Mouse (Mus musculus) spleen, postnatal 10 days (tissue): ENCODE results near the gene F7.

ENCODE experiments used
- DNase-seq, 2 experiments: peaks; one replicate each; pipeline ENCODE4 v3.0.0; 2021 to 2022; ENCODE audit warnings: low spot score in 2 of 2

The F7 gene

DNA sequence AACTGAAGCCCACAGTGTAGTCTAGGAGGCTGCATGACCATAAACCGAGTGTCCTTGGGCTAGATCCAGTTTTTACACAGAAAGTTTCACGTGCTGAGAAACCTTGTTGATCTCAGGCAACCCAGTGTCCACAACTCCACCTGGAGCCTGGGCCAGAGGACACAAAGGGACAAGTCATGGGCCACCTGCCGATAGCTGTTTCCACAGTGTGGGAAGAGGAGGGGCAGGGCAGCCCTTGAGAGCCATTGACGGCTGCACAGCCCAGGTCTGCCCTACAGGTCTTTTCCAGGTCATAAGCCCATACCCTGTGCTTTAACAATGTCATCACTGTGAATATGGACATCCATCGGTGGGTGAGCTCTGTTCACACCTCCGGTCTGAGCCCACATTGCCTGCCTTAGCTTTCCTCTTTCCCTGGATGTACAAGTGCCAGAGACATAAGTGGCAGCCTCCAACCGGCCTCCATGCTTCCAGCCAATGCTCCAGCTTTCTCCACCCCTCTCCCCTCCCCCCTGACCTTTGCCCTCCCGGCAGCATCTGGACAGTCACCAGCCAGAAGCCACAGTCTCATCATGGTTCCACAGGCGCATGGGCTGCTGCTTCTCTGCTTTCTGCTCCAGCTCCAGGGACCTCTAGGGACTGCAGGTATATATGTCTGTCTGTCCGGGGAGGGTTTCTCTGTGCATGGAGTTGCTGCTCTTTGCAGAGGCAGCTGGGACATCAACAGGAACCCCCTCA lies at the start of gene F7:
F7 (plus strand) TSS at position 548 of the 738 bp plus-strand sequence.
- peak in 1 of 2 experiments; percentile 33 for DNase-seq

DNA sequence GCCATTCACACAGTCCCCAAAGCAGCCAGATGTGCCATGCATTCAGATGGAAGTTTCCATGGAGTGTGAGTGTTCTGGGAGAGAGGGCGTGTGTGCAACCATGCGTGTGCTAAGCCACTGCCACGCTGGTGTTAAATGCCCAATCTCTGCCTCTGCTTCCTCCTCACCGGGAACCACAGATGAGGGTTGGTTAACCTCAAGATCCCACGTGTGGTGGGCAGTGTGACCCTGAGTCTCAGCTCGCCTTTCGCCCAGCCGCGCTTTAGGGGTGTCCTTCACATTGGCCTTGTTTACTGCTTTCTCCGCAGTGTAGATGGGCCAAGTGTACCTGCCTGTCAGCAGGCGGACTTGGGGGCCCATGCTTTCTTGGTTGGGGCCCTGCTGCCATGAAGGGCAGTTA lies 49.5 kb upstream of the F7 start:
- no peak for DNase-seq

DNA sequence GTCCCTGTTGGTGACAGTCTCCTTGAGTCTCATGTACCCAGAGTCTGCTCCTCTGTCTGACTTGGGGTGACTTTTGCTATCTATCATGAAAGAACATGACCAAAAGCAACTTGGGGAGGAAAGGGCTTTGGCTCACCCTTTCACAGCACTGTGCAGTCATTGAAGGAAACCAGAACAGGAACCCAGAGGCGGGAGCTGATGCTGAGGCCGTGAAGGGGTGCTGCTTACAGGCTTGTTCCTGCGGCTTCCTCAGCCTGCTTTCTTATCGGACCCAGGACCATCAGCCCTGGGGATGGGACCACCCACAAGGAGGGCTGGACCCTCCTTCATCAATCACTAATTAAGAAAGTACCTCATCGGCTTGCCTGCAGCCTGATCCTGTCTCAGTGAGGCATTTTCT lies 49.1 kb upstream of the F7 start:
- DNase-seq, result no peak

DNA sequence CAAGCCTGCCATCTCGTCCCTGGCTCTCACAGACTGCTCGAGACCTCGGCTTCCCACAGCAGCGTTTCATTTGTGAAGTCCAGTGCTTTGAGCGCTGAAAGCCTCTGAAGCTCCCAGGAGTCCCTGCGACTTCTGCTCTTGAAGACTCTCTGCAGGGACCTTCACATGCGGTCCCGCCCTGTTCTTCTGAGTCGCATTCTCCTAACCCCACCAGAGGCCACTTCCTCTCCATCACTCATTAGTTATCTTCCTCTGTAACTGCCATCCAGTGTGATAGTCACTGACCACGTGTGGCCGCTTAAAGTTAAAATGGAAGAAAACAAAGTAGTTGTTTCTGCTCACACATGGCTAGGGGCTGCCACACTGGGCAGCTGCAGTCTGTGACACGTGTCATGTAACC lies 48.5 kb upstream of the F7 start:
- no peak for DNase-seq

DNA sequence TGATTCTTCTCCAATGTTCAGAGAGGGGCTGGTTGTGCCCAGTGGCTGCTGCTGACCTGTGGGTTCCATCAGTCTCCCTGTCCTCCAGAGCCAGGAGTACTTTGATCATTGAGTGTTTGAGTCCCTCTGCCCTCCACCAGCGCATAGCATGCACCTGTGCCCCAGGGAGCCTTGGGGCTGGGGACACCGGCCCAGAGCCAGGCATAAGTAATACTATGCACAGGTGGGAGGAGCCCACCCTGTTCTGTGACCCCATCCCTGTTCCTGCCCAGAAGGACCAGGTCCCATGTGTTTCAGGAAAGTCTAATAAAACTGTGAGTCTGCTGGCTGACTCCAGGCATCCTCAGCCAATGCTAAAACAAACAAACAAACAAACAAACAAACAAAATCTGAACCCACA lies 47.5 kb upstream of the F7 start:
- no peak for DNase-seq

DNA sequence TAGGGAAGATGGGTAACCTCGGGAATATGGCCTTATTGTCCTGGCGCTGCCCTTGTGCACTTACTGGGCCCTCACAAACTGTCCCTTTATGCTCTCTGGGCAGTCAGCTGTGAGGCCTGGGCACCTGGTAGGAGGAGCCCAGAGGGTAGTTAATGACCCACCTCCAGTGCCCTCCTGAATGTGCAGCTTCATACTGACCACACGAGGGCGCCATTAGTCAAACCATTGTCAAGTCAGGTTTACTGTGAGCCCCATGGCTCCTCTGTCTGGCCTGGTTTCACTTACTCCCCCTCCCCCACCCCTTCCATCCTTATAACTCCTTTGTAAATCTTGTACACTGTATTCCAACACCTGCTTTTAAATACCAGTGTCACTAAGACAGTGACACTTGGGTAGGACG lies 47.1 kb upstream of the F7 start:
- DNase-seq, result peak; percentile 22 to 65

DNA sequence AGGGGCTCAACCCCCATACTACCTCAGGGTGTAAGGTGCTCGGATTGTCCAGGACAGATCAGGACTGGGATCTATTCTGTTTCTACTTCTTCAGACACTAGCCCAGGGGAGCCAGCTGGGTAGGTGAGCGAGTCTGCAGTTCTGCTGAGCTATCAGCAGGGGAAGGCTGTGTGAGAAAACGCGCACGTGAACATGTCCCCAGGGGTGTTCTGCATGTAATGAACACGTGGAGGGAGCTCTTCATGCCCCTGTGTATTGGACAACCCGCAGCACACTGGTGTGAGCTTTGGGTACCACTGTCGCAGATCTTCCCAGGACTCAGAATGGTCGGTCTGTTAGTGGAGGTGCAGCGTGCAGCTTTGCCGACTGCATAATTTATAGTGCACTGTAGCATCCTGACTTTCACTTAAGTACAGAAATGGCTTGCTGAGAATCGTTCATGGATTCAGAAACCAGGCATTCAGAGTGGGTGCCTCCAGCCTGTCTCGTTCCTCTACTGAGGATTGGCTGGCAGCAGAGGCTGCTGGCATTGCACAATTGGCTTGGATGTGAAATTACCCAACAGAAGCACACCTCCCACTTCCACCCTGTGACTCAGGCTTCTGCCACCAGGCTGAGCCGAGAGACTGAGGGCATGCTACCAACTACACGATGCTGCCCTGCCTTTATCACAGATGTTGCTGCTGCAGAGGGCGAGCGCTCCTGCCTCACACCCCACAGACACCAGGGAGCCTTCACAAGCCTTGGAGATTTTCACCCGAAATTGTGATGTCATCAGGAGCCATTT lies 42.0 kb upstream of the F7 start:
- DNase-seq, result no peak

DNA sequence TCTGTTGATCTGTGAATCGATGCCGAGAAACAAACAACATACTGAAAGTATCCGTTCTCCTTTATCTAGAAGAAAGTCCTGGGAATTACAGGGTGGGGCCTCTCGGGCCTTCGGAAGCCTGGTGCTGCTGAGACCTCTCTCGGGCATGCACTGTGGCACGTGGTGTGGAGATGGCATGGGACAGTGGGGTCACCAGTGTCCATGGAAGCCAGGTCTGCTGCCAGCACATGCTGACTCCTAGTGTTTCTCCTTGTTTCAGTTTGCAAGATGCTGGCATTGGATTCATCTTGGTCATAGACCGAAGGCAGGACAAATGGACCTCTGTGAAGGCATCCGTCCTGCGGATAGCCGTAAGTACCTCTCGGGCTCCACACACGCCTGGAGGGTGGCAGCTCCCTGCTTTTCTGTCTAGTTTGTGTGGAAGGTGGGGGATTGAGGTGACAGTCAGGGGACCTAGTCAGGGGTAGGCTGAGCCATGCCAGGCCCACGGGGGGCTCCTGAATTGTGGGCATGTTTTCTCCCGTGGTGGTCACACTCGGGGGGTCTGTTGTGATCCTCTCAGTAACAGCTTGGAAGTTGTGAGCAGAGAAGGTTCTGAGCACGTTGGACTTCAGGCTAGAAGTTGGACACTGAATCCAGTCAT lies 41.1 kb upstream of the F7 start:
- DNase-seq, result no peak

DNA sequence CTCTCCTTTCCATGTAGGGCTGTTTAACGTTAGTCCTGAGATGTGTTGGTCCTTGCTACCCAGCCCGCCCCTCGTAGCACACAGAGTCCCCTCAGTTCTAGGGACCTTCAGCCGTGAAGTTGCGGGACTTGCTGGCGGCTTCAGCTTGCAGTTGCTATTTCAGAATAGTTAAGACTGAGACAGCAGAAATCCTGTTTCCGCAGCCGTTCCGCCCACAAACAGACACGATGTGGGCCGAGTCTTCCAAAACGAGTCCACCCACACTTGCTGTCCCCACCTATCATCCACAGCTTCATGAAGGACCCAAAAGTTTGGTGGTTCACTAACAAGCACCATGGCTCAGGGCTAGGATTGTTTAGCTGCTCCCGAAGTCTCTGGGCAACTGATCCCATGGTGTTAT lies 40.6 kb upstream of the F7 start:
- no peak for DNase-seq

DNA sequence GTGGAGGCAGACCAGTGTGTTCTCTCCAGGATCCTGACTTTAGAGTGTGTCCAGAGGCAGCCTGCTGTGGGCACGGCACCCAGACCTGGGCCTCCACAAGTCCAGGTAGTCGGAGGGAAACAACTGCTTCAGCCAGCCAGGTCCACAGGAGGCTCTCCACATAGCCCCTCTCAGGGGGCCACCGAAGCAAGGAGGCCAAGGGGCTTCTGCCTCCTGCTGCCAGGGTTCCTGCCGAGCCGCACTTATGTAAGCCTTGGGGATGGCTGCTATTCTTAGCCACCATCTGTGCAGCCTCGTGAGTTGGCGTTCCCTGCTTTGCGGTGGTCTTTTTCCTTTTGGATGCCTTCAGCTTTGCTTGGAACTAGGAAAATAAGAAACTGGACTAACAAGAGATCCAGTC lies 38.3 kb upstream of the F7 start:
- no peak for DNase-seq

DNA sequence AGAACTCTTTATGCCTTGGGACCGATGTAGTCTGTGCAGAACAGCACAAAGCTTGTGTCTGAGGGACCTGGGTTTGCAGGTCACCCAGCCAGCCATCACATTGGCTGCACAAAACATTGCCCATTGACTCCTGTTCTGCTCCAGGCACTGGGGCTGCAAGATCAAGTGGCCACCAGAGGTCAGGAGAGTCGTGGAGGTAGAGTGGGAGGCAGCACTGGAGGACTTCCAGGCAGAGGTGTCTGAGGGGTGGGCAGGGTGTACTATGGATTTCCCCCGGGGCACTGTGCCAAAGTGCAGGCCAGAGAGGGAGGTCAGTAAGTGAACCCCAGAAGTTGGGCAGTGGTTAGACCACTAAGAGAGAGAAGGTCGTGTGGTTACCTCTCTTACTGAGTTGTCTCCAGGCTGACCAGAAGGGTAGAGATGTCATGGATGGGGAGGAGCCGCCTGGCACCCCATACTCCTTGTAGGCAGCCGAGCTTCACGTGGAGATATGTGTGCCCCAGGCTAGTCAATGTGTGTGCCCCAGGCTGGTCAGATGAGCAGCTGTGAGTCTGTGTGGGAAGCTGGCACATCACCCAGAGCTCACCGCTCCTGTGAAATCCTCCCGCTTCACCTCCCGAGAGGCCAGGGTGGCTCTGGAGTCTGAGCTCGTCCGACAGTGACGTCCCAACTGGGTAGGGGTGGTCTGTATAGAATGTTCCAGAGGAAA lies 37.0 kb upstream of the F7 start:
- DNase-seq, result no peak

DNA sequence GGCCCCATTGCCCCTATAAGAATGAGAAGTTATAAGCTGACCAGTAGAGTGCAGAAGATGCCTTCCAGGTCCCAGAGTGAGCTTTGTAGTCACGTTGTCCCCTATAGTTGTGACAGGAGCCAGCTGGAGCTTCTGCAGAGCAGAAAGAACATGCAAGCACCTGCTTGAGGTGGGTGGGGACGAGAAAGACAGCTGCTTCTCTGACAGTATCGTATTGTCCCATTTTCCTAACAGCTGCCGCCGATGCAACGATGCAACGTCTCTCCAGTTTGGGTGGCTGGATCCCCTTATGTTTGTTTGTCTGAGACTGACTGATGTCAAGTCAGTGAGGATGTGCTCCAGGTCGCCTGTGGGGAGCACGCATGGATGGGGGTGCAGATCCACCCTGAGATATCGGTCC lies 34.4 kb upstream of the F7 start:
- no peak for DNase-seq

DNA sequence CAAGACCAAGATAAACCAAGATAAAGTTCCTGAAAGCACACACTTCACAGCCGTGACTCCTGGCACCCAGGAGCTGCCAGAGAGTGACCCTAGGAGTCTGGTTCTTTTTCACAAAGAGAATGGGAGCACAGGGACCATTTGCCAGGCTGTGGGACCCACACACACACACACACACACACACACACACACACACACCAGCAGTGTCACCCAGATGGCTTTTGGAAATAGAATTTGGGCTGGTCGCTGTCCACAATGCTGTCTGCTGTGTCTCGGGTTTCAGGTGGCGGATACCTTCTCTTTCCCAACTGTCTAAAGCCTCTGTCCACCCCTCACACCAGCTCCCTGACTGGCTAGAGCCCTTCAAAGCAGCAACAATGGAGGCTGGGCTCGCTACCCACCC lies 31.4 kb upstream of the F7 start:
- no peak for DNase-seq

DNA sequence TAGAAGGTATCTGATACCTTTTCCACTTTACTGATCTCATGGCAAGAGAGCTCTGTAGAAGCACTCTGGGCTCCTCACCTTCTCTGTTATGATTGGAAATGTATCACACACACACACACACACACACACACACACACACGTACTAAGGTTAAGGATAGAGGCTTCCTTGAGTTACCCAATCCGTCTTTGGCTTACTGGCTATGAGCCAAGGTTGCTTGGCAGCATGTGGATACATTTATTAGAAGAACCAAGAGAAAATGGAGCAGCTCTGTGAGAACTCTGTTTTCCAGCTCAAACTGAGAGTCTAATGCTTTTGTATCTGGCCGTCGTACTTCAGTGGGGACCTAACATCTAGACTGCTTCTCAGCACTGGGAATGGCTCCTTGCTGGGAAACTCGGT lies 30.4 kb upstream of the F7 start:
- DNase-seq, result no peak

DNA sequence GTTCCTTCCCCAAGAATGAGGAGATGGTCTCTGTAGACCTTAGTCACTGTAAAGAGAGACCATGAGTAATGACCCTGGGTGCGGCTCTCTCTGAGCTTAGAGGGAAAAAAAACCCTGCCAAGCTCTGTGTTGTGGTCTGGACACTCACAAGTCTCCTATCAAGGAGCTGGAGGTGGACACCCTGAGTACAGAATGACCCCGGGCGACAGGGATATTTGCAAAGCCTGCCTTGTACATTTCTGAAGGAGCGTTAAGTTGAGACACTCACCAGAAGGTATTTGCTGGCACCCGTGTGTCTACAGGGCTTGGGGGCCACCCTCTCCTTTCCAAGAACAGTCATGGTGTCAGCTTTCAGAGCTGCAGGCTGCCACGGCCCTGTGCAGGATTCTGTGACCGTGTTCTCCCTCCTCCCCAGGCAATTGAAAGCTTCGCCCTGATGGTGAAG lies 29.0 kb upstream of the F7 start:
- no peak for DNase-seq

DNA sequence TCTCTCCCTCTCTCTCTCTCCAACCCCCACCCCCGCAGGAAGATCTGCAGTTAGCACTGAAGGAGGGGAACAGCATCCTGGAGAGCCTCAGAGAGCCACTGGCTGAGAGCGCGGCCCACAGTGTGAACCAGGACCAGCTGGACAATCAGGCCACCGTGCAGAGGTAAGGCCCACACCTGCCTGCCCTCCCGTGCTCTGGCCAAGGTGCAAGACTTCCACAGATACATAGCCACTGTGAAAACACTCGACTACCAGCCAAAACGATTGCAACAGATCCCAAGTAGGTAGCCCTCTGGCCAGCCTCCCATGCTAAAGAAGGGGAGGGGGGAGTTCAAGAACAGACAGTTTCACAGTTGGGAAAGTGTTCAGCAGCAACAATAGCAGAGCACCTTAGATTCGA lies 27.5 kb upstream of the F7 start:
- no peak for DNase-seq

DNA sequence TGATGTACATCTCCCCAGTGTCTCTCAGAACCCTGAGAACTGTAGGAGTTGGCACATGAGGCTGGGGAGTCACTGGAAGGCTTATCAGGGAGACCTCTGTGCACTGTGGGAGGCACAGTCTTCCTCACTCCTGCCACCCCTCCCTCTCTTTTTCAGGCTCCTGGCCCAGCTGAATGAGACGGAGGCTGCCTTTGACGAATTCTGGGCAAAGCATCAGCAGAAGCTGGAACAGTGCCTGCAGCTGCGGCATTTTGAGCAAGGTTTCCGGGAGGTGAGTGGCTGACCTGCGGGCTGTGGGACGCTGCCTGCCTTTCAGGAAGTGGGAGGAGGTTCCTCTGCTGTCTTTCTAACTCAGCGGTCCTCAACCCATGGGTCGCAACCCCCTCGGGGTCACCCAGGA lies 26.0 kb upstream of the F7 start:
- no peak for DNase-seq

DNA sequence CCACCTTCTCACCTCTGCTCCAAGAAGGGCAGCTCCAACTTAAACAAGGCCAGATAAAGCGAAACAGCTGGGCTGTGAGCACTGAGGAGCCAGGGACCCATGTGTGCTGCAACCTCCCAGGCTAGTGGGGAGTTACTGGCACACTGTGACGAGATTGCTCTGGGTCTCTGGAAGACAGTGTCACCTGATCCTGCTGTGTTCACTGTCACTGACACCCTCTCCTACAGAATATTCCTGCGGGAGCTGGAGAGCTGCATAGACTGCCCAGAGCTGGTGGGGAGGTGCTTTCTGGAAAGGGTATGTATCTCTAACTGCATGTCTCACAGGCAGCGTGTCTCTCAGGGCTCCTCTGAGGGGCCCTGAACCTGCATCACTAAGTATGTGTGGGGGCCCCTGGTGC lies 18.4 kb upstream of the F7 start:
- no peak for DNase-seq

DNA sequence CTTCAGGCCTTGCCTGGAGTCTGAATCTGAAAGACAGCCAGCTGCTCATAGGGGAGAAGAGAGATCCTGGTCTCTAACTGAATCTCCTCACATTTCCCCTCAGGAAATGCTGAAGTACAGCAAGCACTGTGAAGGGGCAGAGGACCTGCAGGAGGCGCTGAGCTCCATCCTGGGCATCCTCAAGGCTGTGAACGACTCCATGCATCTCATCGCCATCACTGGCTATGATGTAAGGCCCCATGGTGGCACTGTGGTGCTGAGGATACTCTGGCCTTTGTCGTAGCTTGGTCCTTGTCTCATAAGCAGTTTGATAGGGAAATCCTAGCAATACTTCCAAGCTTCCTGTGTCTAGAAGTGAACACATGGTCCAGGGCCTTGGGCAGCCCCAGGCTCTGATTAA lies 15.5 kb upstream of the F7 start:
- no peak for DNase-seq

DNA sequence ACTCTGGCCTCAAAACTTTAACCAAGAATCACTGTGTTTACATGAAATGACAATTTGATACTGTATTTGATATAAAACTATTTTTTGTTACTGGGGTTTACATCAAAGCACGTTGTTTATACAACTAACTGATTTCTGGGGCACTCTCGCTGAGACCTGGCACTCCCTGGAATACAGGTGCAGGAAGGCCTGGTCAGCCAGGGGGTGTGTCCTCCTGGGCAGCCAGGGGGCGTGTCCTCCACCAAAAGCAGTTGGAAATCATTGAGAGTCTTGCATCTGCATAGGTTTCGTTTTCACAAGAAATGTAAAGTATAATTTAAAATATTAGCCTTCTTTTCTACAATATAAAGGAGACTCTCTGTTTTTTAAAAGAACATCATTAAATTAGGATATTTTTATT lies 6.3 kb upstream of the F7 start:
- DNase-seq, result no peak

DNA sequence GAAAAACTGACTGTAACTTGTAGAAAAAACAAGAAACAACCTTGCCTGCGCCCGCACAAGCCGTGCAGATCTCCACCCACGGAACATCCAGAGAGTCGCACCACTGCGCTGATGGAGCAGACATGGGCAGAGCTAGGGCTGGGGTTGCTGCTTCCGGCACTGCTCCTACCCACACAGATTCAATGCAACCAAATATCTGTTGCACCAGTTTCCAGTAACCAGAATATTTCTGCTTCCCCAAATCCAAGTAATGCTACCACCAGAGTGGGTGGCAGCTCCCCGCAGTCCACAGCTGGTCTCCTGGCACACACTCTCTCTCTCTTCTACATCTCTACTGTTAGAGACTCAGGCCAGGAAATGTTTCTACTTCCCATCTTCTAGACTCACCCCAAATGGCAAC lies 4.0 kb upstream of the F7 start:
- DNase-seq, result no peak

DNA sequence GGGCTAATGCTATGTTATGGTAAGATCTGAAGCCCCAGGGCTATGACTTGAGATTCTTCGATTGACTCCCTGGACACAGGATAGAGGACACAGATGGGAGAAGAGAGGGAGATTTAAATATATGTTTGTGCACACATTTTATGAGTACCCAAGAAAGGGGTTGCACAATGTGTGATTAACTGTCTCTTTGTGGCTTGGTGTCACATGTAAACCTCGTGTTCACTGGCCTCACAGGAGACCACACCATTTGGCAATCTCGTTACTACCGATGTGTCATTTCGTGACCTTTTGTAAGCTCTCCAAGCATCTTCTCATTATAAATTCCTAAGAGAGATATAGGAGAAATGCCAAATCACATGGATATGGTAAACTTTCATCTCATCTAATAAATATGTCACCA lies 1.8 kb downstream of the F7 start:
- DNase-seq, result no peak
